Mouse (Mus musculus): ENCODE measurements at regions not wholly inside any gene's neighbourhood (a gene's known extent, or its start where the extent isn't known, plus 50 kb on each side); places are given as distances from the start of the nearest gene placed in this dataset.
A peak's percentile ranks its signal among the peaks of the same experiment; 100 is the strongest.
"Not testable (repeated sequence)": the region's sequence is repeated elsewhere in the genome, so short reads cannot be mapped to it uniquely, and the experiment has no call there.

DNA sequence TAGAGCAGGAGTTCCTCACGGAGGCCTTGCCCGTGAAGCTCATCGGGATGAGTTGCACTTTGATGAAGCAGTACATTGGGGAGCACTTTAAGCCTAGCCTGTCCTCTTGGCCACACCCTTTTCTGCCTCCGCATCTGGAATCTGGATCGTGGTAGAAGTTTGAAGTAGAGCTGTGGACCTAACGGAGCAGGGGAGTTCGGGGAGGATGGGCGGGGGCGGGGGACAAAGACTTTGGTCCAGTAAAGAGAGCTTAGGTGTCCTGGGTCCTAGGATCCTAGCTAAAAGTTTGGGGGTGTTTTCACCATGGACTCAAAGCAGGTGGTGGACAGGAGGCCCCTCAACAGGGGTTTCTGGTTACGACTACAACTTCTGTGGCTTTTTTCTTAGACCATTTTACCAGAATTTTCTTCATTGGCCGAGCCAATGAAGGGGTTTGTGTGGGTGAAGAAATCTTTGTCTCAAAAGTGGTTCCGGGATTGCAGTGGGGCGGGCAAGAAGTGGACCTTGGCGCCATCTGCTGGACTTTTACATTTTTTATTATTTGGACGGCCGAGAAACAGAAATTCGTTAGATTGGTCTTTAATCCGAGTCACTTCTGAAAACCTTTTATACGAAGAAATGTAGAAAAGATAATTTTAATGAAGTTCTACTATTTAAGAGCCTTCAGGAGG lies 114.7 kb downstream of the Ero1lb start:
- not testable (repeated sequence) for TF ChIP-seq EP300 (optimal IDR thresholded peaks at IDR 0.05)
- peak; percentile 70 for TF ChIP-seq CTCF (IDR thresholded peaks at IDR 0.05; ENCODE audit: low read depth)
